Mouse (Mus musculus): ENCODE data around the gene Arid5b.

Arid5b gene

DNA sequence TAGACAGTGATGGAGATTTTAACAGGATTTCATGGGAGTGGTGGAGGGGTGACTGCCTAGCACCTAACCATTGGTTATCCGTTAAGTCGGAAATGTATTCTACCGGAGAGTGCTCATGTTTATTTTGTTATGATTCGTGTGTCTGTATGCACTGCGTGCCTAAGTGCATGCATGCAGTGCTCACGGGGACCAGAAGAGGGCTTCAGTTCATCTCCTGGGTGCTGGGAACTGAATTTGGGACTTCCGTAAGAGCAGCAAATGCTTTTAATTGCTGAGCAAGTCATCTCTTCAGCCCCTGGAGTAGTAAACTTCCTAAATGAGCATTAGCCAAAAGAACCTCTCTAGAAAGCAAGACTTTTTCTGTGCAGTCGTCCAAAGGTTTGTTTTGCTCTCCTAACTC, 226.2 kb downstream of the Arid5b start:
- DNase-seq (ENCODE audit: low spot score in 2 of 2) = no peak

DNA sequence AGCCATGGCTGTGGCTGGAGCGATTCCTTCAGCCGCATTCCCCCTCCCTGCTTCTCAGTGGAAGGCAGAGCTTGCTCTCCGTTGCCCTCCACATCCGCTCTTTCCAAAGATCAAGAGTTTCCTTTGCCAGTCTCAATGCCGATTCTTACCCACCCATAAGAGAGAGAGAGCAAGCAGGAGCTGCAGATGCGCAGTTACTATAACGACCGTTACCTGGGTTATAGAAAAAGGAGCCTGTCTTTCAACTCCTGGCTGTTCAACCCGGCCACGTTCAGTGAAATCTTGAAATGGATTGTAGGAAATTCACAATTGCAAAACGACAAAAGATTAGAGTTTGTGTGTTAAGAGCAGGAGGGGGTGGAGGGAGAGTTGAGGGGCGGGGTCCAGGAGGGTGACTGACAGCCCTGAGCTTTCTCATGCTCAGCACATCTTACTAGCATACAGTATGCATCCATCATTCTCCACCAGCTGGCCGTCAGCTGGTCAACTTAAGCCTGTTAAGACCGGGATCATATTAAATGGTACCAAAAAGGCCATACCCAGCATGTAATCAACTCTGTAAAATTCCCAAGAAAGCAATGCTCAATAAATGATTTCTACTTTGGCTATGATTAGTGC, 227.1 kb downstream of the Arid5b start:
- no peak for DNase-seq (ENCODE audit: low spot score in 2 of 2)

DNA sequence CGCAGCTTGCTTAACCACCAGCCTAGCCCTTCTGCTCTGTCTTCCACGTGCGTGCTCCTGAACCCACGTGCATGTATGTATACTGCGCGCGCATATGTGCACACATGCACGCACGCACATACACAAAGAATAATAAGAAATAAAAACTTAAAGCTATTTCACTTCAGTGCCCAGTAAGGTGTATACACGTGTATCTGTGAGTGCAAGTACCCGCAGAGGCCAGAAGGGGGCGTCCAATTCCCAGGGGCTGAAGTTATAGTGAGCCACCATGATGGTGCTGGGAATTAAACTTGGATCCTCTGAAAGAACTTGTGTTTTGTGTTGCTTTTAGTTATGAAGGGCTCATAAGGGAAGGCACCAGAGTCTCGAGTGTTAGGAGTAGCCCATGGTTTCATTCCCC, 227.7 kb downstream of the Arid5b start:
- DNase-seq (ENCODE audit: low spot score in 2 of 2) = no peak

DNA sequence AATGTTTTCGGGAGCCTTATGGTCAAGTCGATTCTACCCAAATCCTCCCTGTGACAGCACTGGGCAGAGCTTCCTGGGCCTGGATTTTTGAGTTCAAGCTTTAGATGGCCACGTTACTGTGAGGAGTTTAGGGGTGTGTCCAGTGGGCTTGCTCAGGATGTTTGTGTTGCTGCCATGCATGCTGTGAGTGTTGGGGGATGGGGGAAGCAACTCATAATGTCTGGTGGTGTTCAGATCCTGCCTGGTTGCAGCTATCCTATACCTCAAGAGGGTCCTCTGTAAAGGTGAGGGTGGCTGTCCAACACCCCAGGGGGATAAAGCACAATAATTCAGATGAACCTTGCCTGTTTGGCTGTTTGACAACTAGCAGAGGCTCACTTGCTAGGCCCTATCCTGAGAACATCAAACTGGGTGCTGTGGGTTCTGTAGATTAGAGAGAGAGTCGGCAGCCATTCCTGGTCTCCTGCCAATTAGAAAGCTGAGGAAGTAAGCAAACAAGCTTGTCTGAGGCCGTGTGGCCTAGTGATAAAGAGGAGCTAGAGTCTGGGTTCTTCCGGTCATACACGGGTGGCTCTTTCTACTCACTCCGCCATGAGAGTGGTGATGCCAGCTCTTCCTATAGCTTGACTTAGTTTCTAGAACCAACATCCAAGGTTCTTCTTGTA, 229.8 kb downstream of the Arid5b start:
- DNase-seq (ENCODE audit: low spot score in 2 of 2) = no peak

DNA sequence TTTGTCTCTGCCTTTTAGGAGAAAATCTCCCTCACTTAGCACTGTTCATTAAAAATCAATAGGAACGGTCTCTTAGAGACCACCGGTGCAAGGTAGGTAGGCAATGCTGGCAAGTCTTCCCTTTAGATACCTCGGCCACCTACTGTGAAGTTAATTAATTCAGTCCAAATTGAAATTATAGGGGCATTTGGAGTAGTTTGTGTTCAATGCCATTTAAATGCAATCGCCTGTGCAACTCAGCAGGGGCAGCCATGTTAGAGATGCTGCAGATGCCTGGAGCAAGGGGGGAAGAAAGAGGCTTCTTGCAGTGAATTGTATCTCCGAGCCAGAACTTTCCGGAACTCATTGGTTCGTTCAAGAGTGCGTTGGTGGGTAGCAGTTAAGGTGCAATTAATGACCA, 233.7 kb downstream of the Arid5b start:
- no peak for DNase-seq (ENCODE audit: low spot score in 2 of 2)

DNA sequence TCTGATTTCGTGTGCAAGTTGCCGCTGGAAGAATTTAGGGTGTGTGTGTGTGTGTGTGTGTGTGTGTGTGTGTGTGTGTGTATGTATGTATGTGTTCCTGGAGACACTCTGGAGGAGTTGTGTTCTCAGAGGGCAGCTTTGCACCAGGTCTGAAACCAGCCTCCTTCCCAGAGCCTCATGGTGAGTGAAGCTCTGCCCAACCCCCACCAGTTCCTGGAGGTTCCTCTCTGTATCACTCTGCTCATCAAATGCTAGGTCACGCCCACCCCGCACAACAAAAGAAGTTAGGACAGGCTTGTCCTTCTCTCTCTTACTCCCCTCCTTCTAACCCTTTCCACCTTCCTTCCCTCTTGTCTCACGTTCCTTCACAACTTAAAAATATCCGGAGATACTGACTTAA, 234.6 kb downstream of the Arid5b start:
- DNase-seq (ENCODE audit: low spot score in 2 of 2) = no peak
